Mouse (Mus musculus): ENCODE data around the gene Olfr1471. TPM values are rescaled to one million over a fixed set of nuclear protein-coding genes. Genes with fewer than 3 reads are reported as not detected.

The Olfr1471 gene
- not detected for polyA plus RNA-seq (2015; fragmentation: Illumina TruSeq; extraction: RNeasy Lipid Tissue Mini Kit (QIAGEN cat#74804); ENCODE audit: low read depth, low replicate concordance)

DNA sequence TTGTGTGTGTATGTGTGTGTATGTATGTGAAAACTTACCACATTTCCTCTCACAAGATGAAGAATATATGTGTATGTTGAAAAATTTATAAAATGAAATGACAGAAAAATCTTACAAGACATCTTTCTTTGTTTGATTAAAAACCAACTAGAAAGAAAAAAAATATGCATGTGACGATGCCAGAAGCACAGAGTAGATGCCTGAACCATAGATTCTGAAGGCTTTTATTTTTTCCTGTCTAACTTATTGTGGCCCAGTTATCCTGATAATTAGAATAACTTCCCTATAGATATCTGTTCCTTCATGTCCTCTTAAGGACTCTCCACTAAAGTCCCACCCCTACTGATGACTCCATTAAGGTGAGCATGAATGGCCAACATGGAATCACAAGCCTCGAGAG is at the start of gene Olfr1471:
Olfr1471 (plus strand) TSS at position 301 of the 400 bp plus-strand sequence.

DNA sequence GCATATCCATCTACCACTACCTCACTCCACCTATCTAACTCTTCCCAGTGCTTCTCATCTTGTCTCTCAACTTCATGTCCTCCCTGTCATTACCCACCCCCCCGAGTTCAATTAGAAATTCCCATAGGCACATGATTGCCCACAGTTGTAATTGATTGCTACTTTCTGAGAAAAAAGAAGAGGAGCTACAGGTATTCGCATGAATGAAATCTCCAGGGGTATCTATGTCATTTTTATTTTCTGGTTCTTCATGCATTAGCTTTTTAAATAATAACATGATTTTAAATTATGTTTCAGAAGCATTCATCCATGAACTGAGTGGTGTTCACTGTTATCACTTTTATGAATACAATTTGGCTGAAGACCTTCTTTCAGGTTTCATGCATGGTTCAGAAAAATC is 35.7 kb upstream of the Olfr1471 start, which contains the start of gene Olfr1469:
Olfr1469 (plus strand) TSS at position 301 of the 400 bp plus-strand sequence.

DNA sequence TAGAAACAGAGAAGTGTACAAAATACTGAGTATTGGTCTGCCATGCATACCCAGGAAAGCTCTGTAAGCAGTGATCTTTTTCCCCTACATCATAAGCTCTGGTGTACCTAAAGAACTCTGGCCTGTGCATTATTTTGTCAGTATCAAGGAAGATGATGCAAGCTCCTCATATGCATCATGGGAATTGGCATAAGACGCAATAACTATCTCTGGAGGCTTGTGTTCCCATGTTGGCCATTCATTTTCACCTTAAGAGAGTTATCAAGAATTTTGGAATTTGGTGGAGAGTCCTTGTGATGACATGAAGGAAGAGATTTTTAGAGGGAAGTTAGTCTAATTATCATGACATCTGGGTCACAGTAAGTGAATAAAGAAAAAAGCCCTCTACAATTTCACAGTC is 12.8 kb downstream of the Olfr1471 start, which contains the start of gene Olfr1472:
Olfr1472 (minus strand) TSS at position 101 of the 400 bp plus-strand sequence.

DNA sequence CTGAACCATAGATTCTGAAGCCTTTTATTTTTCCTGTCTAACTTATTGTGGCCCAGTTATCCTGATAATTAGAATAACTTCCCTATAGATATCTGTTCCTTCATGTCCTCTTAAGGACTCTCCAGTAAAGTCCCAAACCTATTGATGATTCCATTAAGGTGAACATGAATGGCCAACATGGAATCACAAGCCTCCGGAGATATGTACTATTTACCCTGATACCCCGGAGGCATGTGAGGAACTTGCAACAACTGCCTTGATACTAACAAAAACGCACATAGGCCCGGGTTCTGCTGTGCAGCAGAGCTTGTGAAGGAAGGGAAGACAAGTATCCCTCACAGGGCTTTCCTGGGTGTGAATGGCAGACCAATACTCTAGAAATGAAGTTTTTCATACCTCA is 26.1 kb downstream of the Olfr1471 start, which contains the start of gene Olfr1474:
Olfr1474 (plus strand) TSS at position 301 of the 400 bp plus-strand sequence.

DNA sequence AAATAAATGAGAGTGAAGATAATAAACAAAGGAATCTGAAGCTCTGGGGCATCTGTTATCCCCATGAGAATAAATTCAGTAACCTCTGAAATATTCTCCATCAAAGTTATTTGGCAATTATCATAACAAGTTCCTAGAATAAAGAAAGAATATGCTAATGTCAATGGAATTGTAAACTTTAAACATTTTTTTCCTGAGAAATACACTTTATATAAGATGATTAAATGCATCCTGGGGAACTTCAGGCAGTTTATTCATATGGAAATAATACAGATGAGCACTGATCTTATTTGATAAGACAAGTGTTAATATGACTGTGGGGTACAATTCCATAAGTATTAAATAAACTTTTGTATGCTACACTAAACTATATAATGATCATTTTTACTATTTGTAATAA is 36.9 kb downstream of the Olfr1471 start, which contains the start of gene Olfr1475:
Olfr1475 (minus strand) TSS at position 101 of the 400 bp plus-strand sequence.

DNA sequence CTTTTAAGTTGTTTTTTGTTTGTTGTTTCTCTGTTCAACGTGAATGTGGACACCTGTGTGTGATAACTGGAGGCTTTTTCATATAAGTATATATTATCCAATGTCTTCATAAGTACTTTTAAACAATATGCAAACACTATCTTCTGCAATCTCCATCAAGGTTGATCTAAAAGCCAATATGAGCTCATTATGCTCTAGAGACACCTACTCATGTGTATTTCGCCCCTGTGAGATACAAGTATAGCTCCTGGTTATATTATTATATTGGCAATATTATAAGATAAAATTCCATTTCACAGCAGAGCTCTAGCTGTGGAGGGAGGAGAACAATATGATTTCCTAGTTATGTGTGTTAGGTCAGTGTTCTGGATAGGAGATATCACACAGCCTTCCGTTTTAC is 57.0 kb downstream of the Olfr1471 start, which contains the start of gene Olfr1477:
Olfr1477 (plus strand) TSS at position 301 of the 400 bp plus-strand sequence.

Other genes with a start within 250 kb of the Olfr1471 start
- not detected for gene Olfr1463, start 212.1 kb upstream of the Olfr1471 start, polyA plus RNA-seq (2015; fragmentation: Illumina TruSeq; extraction: RNeasy Lipid Tissue Mini Kit (QIAGEN cat#74804); ENCODE audit: low read depth, low replicate concordance)
- not detected for gene Olfr1465, start 127.9 kb upstream of the Olfr1471 start, polyA plus RNA-seq (2015; fragmentation: Illumina TruSeq; extraction: RNeasy Lipid Tissue Mini Kit (QIAGEN cat#74804); ENCODE audit: low read depth, low replicate concordance)
- not detected for gene Olfr1466, start 104.5 kb upstream of the Olfr1471 start, polyA plus RNA-seq (2015; fragmentation: Illumina TruSeq; extraction: RNeasy Lipid Tissue Mini Kit (QIAGEN cat#74804); ENCODE audit: low read depth, low replicate concordance)
- gene Olfr1467, start 81.2 kb upstream of the Olfr1471 start, polyA plus RNA-seq (2015; fragmentation: Illumina TruSeq; extraction: RNeasy Lipid Tissue Mini Kit (QIAGEN cat#74804); ENCODE audit: low read depth, low replicate concordance): not detected
- gene Olfr1469, start 35.6 kb upstream of the Olfr1471 start, polyA plus RNA-seq (2015; fragmentation: Illumina TruSeq; extraction: RNeasy Lipid Tissue Mini Kit (QIAGEN cat#74804); ENCODE audit: low read depth, low replicate concordance): not detected
- not detected for gene Olfr1472, start 12.7 kb downstream of the Olfr1471 start, polyA plus RNA-seq (2015; fragmentation: Illumina TruSeq; extraction: RNeasy Lipid Tissue Mini Kit (QIAGEN cat#74804); ENCODE audit: low read depth, low replicate concordance)
- not detected for gene Olfr1474, start 26.2 kb downstream of the Olfr1471 start, polyA plus RNA-seq (2015; fragmentation: Illumina TruSeq; extraction: RNeasy Lipid Tissue Mini Kit (QIAGEN cat#74804); ENCODE audit: low read depth, low replicate concordance)
- not detected for gene Olfr1475, start 36.8 kb downstream of the Olfr1471 start, polyA plus RNA-seq (2015; fragmentation: Illumina TruSeq; extraction: RNeasy Lipid Tissue Mini Kit (QIAGEN cat#74804); ENCODE audit: low read depth, low replicate concordance)
- not detected for gene Olfr1477, start 57.1 kb downstream of the Olfr1471 start, polyA plus RNA-seq (2015; fragmentation: Illumina TruSeq; extraction: RNeasy Lipid Tissue Mini Kit (QIAGEN cat#74804); ENCODE audit: low read depth, low replicate concordance)
- gene Olfr1480, start 84.5 kb downstream of the Olfr1471 start, polyA plus RNA-seq (2015; fragmentation: Illumina TruSeq; extraction: RNeasy Lipid Tissue Mini Kit (QIAGEN cat#74804); ENCODE audit: low read depth, low replicate concordance): not detected
- not detected for gene Olfr1484, start 140.1 kb downstream of the Olfr1471 start, polyA plus RNA-seq (2015; fragmentation: Illumina TruSeq; extraction: RNeasy Lipid Tissue Mini Kit (QIAGEN cat#74804); ENCODE audit: low read depth, low replicate concordance)
- gene Olfr1487, start 174.0 kb downstream of the Olfr1471 start, polyA plus RNA-seq (2015; fragmentation: Illumina TruSeq; extraction: RNeasy Lipid Tissue Mini Kit (QIAGEN cat#74804); ENCODE audit: low read depth, low replicate concordance): not detected
- not detected for gene Olfr1489, start 188.2 kb downstream of the Olfr1471 start, polyA plus RNA-seq (2015; fragmentation: Illumina TruSeq; extraction: RNeasy Lipid Tissue Mini Kit (QIAGEN cat#74804); ENCODE audit: low read depth, low replicate concordance)
- gene Olfr1490, start 207.7 kb downstream of the Olfr1471 start, polyA plus RNA-seq (2015; fragmentation: Illumina TruSeq; extraction: RNeasy Lipid Tissue Mini Kit (QIAGEN cat#74804); ENCODE audit: low read depth, low replicate concordance): not detected

All from brain, adult 10 weeks (tissue).